Mouse (Mus musculus) testis, postnatal 10 days (tissue): ENCODE measurements around the gene Flnc.

Experiments
- DNase-seq: peaks from one replicate; pipeline ENCODE4 v3.0.0; 2021; ENCODE audit warnings: low spot score

Flnc gene

GRCm38 (mm10) chr6:29484716-29485559 lies 51.9 kb downstream of the Flnc start:
- peak; percentile 91 for DNase-seq

- DNase-seq: no peak
Observed at GRCm38 (mm10) chr6:29485951-29486350, 52.9 kb downstream of the Flnc start.

DNA sequence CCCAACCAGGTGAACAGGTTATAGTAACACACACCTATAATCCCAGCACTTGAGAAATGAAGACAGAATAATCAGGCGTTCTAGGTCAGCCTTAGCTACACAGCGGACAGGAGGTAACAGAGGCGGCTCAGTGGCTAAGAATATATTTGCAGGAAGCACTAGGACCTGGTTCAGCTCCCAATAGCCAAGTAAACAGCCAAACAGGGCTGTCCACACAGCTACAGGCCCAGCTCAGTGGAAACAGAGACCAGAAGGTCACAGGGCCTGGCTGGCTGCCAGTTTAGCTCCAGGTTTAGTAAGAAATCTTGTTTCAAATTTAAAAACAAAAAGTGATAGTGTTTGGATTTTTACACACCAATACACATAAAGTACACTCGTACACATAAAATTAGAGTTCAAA lies 61.0 kb downstream of the Flnc start:
- DNase-seq: peak; percentile 85

- no peak for DNase-seq
Observed at GRCm38 (mm10) chr6:29496270-29496669, 63.2 kb downstream of the Flnc start.

- no peak for DNase-seq
Observed at GRCm38 (mm10) chr6:29497791-29498190, 64.7 kb downstream of the Flnc start.

DNA sequence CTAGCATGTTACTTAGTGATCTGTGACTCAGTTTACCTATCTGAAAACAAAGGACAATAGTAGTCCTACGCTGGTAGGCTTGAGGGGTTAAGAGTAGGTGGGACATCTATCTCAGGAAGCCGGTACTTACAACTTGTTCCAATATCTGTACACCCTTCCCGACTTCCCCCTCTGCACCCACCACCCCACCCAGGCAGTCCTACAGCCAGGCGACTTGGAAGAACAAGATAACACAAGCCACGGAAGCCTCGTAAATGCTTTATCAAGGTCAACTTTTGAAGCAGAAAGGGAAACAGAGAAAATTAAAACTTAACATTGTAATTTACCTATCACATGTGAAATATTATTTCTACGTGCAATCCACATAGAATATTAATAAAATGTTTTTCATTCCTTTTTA lies 67.1 kb downstream of the Flnc start:
- no peak for DNase-seq

- DNase-seq: no peak
Observed at GRCm38 (mm10) chr6:29500810-29501209, 67.8 kb downstream of the Flnc start.

- DNase-seq: no peak
Observed at GRCm38 (mm10) chr6:29501599-29501998, 68.5 kb downstream of the Flnc start.

GRCm38 (mm10) chr6:29505493-29505892 lies 72.4 kb downstream of the Flnc start:
- DNase-seq: no peak

DNA sequence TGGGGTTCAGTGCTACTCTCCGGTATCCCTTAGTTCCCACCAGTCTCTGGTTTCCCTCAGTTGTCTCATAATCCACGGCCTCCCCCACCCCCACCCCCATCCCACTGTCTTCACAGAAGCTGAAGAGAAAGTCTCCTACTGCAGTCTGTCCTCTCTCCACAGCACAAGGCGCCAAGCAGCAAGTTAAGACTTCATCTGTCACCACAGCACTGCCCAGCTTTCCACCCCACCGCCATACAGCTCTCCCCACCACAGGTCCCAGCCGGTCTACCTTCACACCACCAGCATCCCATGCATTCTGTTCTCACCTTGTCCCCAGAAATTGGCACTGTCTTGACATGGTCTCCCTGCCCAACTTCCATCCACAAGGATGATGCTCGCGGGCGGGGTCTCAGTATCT lies 73.8 kb downstream of the Flnc start:
- DNase-seq: no peak

GRCm38 (mm10) chr6:29507447-29508309 lies 74.6 kb downstream of the Flnc start, which contains the start of gene Kcp:
Kcp (minus strand) TSS chr6:29507952.
- peak; percentile 73 for DNase-seq

GRCm38 (mm10) chr6:29509086-29509485 lies 76.0 kb downstream of the Flnc start:
- DNase-seq: no peak
